Mouse (Mus musculus): ENCODE data around the gene Cd4. TPM values are rescaled to one million over a fixed set of nuclear protein-coding genes. Genes with fewer than 3 reads are reported as not detected.

Cd4 gene
- polyA plus RNA-seq, 1 experiment from 2014 or later: 211 TPM

Other genes with a start within 250 kb of the Cd4 start
- gene Lpcat3, start 225.2 kb downstream of the Cd4 start, polyA plus RNA-seq (2018): 42.1 to 61.4 TPM (median 45.7 TPM) in 3 replicates
- 27.4 to 82.6 TPM (median 54.2 TPM) in 3 replicates for gene Emg1, start 176.0 kb downstream of the Cd4 start, polyA plus RNA-seq (2018)
- gene Phb2, start 175.9 kb downstream of the Cd4 start, polyA plus RNA-seq (2018): 84.2 to 177 TPM (median 93.5 TPM) in 3 replicates
- gene Ptpn6, start 149.5 kb downstream of the Cd4 start, polyA plus RNA-seq (2018): 172 to 251 TPM (median 215 TPM) in 3 replicates
- 43.6 to 99.2 TPM (median 63.8 TPM) in 3 replicates for gene Grcc10, start 146.8 kb downstream of the Cd4 start, polyA plus RNA-seq (2018)
- not detected in 3 replicates for gene Gm45234, start 132.2 kb downstream of the Cd4 start, polyA plus RNA-seq (2018)
- gene Atn1, start 131.7 kb downstream of the Cd4 start, polyA plus RNA-seq (2018): 17.0 to 35.6 TPM (median 21.7 TPM) in 3 replicates
- gene Eno2, start 118.5 kb downstream of the Cd4 start, polyA plus RNA-seq (2018): 4.8 to 9.6 TPM (median 6.7 TPM) in 3 replicates
- gene Lrrc23, start 108.5 kb downstream of the Cd4 start, polyA plus RNA-seq (2018): not detected in 3 replicates
- 24.2 to 48.9 TPM (median 43.2 TPM) in 3 replicates for gene Spsb2, start 79.6 kb downstream of the Cd4 start, polyA plus RNA-seq (2018)
- gene Tpi1, start 73.9 kb downstream of the Cd4 start, polyA plus RNA-seq (2018): 195 to 347 TPM (median 203 TPM) in 3 replicates
- 61.4 to 91.7 TPM (median 71.1 TPM) in 3 replicates for gene Usp5, start 58.7 kb downstream of the Cd4 start, polyA plus RNA-seq (2018)
- 3.2 to 22.0 TPM (median 8.6 TPM) in 3 replicates for gene Cdca3, start 58.7 kb downstream of the Cd4 start, polyA plus RNA-seq (2018)
- gene Gnb3, start 47.9 kb downstream of the Cd4 start, polyA plus RNA-seq (2018): 0.27 TPM in 1 of 3 replicates, not detected in the others
- 9.8 to 27.6 TPM (median 12.3 TPM) in 3 replicates for gene P3h3, start 30.5 kb downstream of the Cd4 start, polyA plus RNA-seq (2018)
- gene Gpr162, start 24.2 kb downstream of the Cd4 start, polyA plus RNA-seq (2018): 20.0 to 195 TPM (median 70.2 TPM) in 3 replicates
- 1.5 to 1.8 TPM (median 1.5 TPM) in 3 replicates for gene Lag3, start 23.5 kb upstream of the Cd4 start, polyA plus RNA-seq (2018)
- 540 to 1,227 TPM (median 1,212 TPM) in 3 replicates for gene Ptms, start 31.9 kb upstream of the Cd4 start, polyA plus RNA-seq (2018)
- gene Mlf2, start 43.2 kb upstream of the Cd4 start, polyA plus RNA-seq (2018): 179 to 203 TPM (median 199 TPM) in 3 replicates
- 42.8 to 68.7 TPM (median 51.4 TPM) in 3 replicates for gene Cops7a, start 77.3 kb upstream of the Cd4 start, polyA plus RNA-seq (2018)
- 10.8 to 32.4 TPM (median 17.5 TPM) in 3 replicates for gene Pianp, start 108.5 kb upstream of the Cd4 start, polyA plus RNA-seq (2018)
- 35.4 to 57.8 TPM (median 41.9 TPM) in 3 replicates for gene Zfp384, start 120.9 kb upstream of the Cd4 start, polyA plus RNA-seq (2018)
- 40.7 to 67.3 TPM (median 57.5 TPM) in 3 replicates for gene Ing4, start 151.5 kb upstream of the Cd4 start, polyA plus RNA-seq (2018)
- gene Acrbp, start 161.5 kb upstream of the Cd4 start, polyA plus RNA-seq (2018): 1.4 to 5.9 TPM (median 3.2 TPM) in 3 replicates
- gene Lpar5, start 179.7 kb upstream of the Cd4 start, polyA plus RNA-seq (2018): 10.0 to 28.0 TPM (median 23.5 TPM) in 3 replicates
- 102 to 280 TPM (median 126 TPM) in 3 replicates for gene Chd4, start 207.8 kb upstream of the Cd4 start, polyA plus RNA-seq (2018)
- gene Nop2, start 243.7 kb upstream of the Cd4 start, polyA plus RNA-seq (2018): 15.3 to 47.0 TPM (median 23.8 TPM) in 3 replicates